Mouse (Mus musculus) midbrain, postnatal 0 days (tissue): ENCODE data around the gene Zrsr2. TPM values are rescaled to one million over a fixed set of nuclear protein-coding genes. Genes with fewer than 3 reads are reported as not detected.

Source experiments
- ATAC-seq: fragments of 200-750 bp; cut with Nextera tagmentation; 2 replicates; pipeline ENCODE4 v1.8.0; 2017; ENCODE audit warnings: moderate number of reproducible peaks, mild to moderate bottlenecking, moderate TSS enrichment, moderate library complexity; ENCODE audit not compliant: low FRiP score
- DNase-seq: peaks from one replicate; pipeline ENCODE4 v3.0.0-alpha.2; 2015; ENCODE audit warnings: low spot score
- H3K27ac ChIP-seq: fragments of 300-500 bp; sonication (generic); 2 replicates; pipeline ENCODE4 v1.5.1; 2014; ENCODE audit warnings: low read depth, mild to moderate bottlenecking, low read length, mixed read lengths
- H3K27me3 ChIP-seq: fragments of 300-500 bp; sonication (generic); 2 replicates; pipeline ENCODE4 v1.6.1; 2014; ENCODE audit warnings: low read length, control low read depth, mixed read lengths; ENCODE audit not compliant: insufficient read depth
- H3K36me3 ChIP-seq: fragments of 300-500 bp; sonication (generic); 2 replicates; pipeline ENCODE4 v1.6.1; 2014; ENCODE audit warnings: low read length, control low read depth, mixed read lengths; ENCODE audit not compliant: insufficient read depth
- H3K4me1 ChIP-seq: fragments of 300-500 bp; sonication (generic); 2 replicates; pipeline ENCODE4 v1.6.1; 2014; ENCODE audit warnings: mild to moderate bottlenecking, control low read depth, antibody characterized with exemption, low read length, mixed read lengths; ENCODE audit not compliant: insufficient read depth
- H3K4me2 ChIP-seq: fragments of 300-500 bp; sonication (generic); 2 replicates; pipeline ENCODE4 v1.6.1; 2014; ENCODE audit warnings: low read depth, mild to moderate bottlenecking, low read length, mixed read lengths; ENCODE audit not compliant: poor library complexity, severe bottlenecking
- H3K4me3 ChIP-seq: fragments of 300-500 bp; sonication (generic); 2 replicates; pipeline ENCODE4 v1.5.1; 2014; ENCODE audit warnings: low read depth, mild to moderate bottlenecking, low read length, moderate library complexity
- H3K9ac ChIP-seq: fragments of 300-500 bp; sonication (generic); replicated peaks from 2 replicates; pipeline ENCODE4 v1.6.1; 2014; ENCODE audit warnings: mild to moderate bottlenecking, low read length, moderate library complexity, mixed read lengths; ENCODE audit not compliant: poor library complexity, severe bottlenecking
- H3K9me3 ChIP-seq: fragments of 300-500 bp; sonication (generic); 2 replicates; pipeline ENCODE4 v1.6.1; 2016; ENCODE audit warnings: low read length, control low read depth
- CTCF ChIP-seq: IDR thresholded peaks from 2 replicates; pipeline ENCODE4 v1.5.1; 2016; ENCODE audit warnings: antibody characterized with exemption, mild to moderate bottlenecking
- WGBS: fragments of 180-500 bp; shearing (Covaris S2); extraction: QIAGEN DNeasy Blood & Tissue Kit; methylation state at CpG from one replicate; pipeline ENCODE4 v1.1.7; 2014; 5-methylcytosine and 5-hydroxymethylcytosine counted together
- polyA plus RNA-seq: library from polyadenylated mRNA; unstranded; fragments of >200 nt; fragmentation: Nextera tagmentation; extraction: Ambion mirVana; gene quantifications from 2 replicates; pipeline ENCODE4 v1.2.1, GENCODE M21; 2015
- total RNA-seq: library from RNA; depleted of rRNA; stranded (reverse); fragments of >200 nt; gene quantifications from 2 replicates; pipeline ENCODE4 v1.2.3, GENCODE M21; 2014; rRNA removed

Zrsr2 gene
- total and polyA plus RNA-seq, 2 experiments from 2014 or later: 17.3 to 83.4 TPM

DNA sequence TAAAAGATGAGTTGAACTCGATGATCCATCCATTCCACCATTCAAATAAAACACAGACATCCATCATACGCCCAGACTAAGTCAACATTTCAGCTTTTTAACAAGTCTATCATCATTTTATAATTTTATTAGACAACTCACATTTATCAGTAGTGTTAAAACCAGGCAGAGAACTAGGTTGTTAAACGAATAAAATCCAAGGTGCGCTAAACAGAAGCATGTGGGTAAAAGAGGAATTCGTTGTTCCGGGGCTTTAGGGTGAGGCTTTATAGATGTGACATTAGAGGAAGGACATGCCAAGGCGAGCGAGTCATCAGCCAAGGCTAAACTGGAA is 50.5 kb downstream of the Zrsr2 start:
- peak overlapping the region; percentile 54; the same call in 1 of the 2 replicates for H3K9ac ChIP-seq
- H3K9me3 ChIP-seq: no peaks in the 10 kb centered on the region
- H3K36me3 ChIP-seq: no peaks in the 10 kb centered on the region
- TF ChIP-seq CTCF: no peak
- ATAC-seq: no peak
- H3K4me3 ChIP-seq: peak overlapping the region; percentile 58
- H3K27me3 ChIP-seq: no peaks in the 10 kb centered on the region
- H3K4me2 ChIP-seq: peak overlapping the region; percentile 42
- WGBS: 29% methylated on average over 8 of the region's 8 CpGs
- H3K27ac ChIP-seq: peak overlapping the region; percentile 77; the same call in 1 of the 2 replicates
- DNase-seq: no peak
- H3K4me1 ChIP-seq: no peaks in the 10 kb centered on the region

DNA sequence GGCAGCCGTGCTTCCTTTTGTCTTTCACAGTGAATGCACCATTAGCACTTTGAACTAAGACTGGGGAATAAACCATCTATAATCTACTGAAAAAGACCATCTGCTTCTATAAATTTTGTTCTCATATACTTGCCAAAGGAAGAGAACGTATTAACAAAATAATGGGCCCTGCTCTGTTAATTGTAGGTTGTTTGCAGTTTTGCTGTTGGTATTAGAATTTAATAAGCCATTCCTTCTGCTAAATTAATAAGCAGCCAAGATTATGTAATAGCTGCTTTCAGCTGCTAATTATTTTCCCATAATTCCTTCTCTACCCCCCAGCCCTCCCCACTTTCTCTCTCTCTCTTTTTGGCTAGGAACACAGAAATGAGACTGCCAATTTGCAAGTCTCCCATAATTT is 51.6 kb downstream of the Zrsr2 start:
- WGBS: 86% methylated on average over 2 of the region's 2 CpGs
- Histone ChIP-seq H3K27me3 (no peaks in the 10 kb centered on the region), H3K4me3 (no peak overlapping the region), H3K9me3 (no peaks in the 10 kb centered on the region), H3K9ac (no peak overlapping the region), H3K4me2 (no peak overlapping the region), H3K27ac (no peak overlapping the region), H3K4me1 (no peaks in the 10 kb centered on the region), H3K36me3 (no peaks in the 10 kb centered on the region)
- no peak for ATAC-seq
- DNase-seq: no peak
- no peak for TF ChIP-seq CTCF

DNA sequence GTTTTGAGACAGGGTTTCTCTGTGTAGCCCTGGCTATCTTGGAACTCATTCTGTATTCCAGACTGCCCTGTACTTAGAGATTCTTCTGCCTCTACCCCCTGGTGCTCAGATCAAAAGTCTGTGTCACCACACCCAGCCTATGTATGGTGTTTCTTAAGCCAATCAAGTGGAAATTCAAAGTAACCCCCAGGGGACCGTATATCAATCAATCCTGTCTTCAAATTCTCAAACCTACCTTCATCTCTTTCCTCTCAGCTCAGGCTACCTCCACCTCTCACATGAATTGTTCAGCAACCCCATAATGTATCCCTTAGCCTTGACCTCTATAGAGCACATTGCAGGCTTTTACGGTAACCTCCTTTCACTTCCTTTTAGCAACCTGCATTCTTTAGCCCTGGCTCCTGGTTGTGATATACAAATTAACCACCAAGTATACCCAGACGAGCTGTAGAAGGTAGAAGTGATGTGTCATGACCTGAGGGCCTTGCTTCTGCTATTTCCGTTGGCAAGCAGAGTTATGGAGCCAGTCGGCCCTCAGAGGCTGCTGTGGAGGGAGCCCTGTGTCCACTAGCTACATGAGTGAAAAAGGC is 58.9 kb downstream of the Zrsr2 start:
- Histone ChIP-seq H3K27me3 (peaks cover 4% of the 10 kb centered on the region), H3K4me1 (no peaks in the 10 kb centered on the region), H3K4me3 (no peak overlapping the region), H3K36me3 (no peaks in the 10 kb centered on the region), H3K27ac (no peak overlapping the region), H3K9me3 (no peaks in the 10 kb centered on the region), H3K4me2 (no peak overlapping the region), H3K9ac (no peak overlapping the region)
- ATAC-seq (no peak), DNase-seq (no peak)
- TF ChIP-seq CTCF: no peak
- 56% methylated on average over 5 of the region's 5 CpGs for WGBS

DNA sequence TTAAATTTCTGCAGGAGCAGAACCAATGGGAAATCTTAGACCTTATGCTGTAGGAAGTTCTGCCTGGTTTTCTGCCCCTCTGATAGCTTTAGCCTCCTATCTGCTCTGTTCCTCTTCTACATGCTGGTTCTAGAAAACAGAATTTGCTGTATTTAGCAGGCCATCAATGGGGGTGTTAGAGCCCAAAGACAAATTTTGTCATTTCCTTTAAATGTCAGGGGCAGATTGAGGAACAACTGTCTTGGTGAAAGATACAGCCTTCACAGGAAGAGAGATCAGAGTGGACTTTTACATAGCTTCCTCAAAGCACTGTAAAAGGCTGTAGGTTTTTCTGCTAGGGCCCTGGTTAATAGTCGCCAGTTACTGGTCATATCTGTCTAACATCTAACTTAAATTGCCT is 61.1 kb downstream of the Zrsr2 start:
- DNase-seq (no peak), ATAC-seq (no peak)
- TF ChIP-seq CTCF: no peak
- WGBS: 88% methylated on average over 1 of the region's 1 CpGs
- Histone ChIP-seq H3K27ac (no peak overlapping the region), H3K4me3 (no peak overlapping the region), H3K9me3 (no peaks in the 10 kb centered on the region), H3K4me2 (no peak overlapping the region), H3K4me1 (no peaks in the 10 kb centered on the region), H3K27me3 (peaks cover 4% of the 10 kb centered on the region), H3K36me3 (no peaks in the 10 kb centered on the region), H3K9ac (no peak overlapping the region)

DNA sequence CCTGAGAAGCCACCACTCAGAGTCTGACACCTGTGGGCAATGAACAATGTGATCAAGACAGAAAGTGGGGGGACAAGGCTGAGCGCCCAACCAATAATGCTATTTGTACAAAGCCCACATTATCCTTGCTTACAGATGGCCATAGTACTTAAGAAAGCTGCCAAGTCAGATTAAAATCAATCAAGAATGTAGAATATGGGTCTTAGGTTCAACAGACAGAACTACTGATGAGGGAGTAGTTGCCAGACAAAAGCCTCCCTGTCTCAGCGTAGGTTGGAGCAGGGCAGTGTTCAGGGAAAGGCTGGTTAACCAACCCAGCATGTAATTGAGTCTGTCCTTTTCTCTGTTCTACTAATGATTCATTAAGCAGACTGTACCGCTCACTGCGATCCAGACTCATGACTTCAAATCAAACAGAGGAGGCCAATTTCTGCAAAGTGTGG is 72.9 kb downstream of the Zrsr2 start:
- Histone ChIP-seq H3K4me1 (no peaks in the 10 kb centered on the region), H3K4me2 (no peak overlapping the region), H3K9me3 (no peaks in the 10 kb centered on the region), H3K27me3 (no peaks in the 10 kb centered on the region), H3K4me3 (no peak overlapping the region), H3K27ac (no peak overlapping the region), H3K36me3 (no peaks in the 10 kb centered on the region), H3K9ac (no peak overlapping the region)
- TF ChIP-seq CTCF: no peak
- ATAC-seq (no peak), DNase-seq (peak; percentile 5)
- WGBS: 43% methylated on average over 4 of the region's 4 CpGs

Other genes with a start within 250 kb of the Zrsr2 start
- gene Rnf138rt1, start 197.3 kb downstream of the Zrsr2 start, total RNA-seq: 5.0 and 7.5 TPM in 2 replicates
- gene Rnf138rt1, start 197.3 kb downstream of the Zrsr2 start, polyA plus RNA-seq: 7.0 and 12.9 TPM in 2 replicates
- 61.8 and 73.7 TPM in 2 replicates for gene Ap1s2, start 49.6 kb downstream of the Zrsr2 start, total RNA-seq
- gene Ap1s2, start 49.6 kb downstream of the Zrsr2 start, polyA plus RNA-seq: 113 and 130 TPM in 2 replicates
- gene Car5b, start 69.3 kb upstream of the Zrsr2 start, total RNA-seq: 1.5 and 1.7 TPM in 2 replicates
- gene Car5b, start 69.3 kb upstream of the Zrsr2 start, polyA plus RNA-seq: 0.76 and 0.85 TPM in 2 replicates
- gene Siah1b, start 117.8 kb upstream of the Zrsr2 start, total RNA-seq: 8.2 and 19.9 TPM in 2 replicates
- gene Siah1b, start 117.8 kb upstream of the Zrsr2 start, polyA plus RNA-seq: 13.6 and 16.7 TPM in 2 replicates
- gene Cltrn, start 130.2 kb upstream of the Zrsr2 start, total RNA-seq: not detected in 2 replicates
- gene Cltrn, start 130.2 kb upstream of the Zrsr2 start, polyA plus RNA-seq: 0.12 TPM in 1 of 2 replicates, not detected in the other
- gene Ace2, start 180.7 kb upstream of the Zrsr2 start, total RNA-seq: 0.05 and 0.76 TPM in 2 replicates
- gene Ace2, start 180.7 kb upstream of the Zrsr2 start, polyA plus RNA-seq: 0.68 and 0.71 TPM in 2 replicates